Mouse (Mus musculus): ENCODE measurements around the gene Gnb1l. TPM values are rescaled to one million over a fixed set of nuclear protein-coding genes. Genes with fewer than 3 reads are reported as not detected.
"Not testable (repeated sequence)": the region's sequence is repeated elsewhere in the genome, so short reads cannot be mapped to it uniquely, and the experiment has no call there.

The Gnb1l gene
- total and polyA plus RNA-seq, 3 experiments, result 4.4 to 15.5 (median 7.8) TPM

DNA sequence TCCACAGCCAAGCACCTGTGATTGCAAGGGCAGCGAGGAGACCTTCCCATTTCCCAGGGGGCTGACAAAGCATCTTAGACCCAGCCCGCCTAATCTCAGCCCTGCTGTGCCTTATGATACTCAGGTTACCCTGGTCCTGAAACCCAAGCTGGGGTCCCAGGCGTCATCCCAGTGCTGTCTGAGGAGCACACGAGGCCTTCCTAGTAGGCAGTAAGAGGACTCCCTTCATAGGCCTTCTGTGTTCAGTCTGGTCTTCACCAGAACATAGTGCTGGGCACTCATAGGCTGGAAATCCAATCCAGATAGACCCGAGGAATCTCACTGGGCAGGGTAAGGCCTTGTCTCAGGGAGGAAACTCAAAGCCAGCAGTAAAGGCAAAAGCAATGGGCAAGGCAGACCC is 14.7 kb upstream of the Gnb1l start:
- DNase-seq, result no peak

DNA sequence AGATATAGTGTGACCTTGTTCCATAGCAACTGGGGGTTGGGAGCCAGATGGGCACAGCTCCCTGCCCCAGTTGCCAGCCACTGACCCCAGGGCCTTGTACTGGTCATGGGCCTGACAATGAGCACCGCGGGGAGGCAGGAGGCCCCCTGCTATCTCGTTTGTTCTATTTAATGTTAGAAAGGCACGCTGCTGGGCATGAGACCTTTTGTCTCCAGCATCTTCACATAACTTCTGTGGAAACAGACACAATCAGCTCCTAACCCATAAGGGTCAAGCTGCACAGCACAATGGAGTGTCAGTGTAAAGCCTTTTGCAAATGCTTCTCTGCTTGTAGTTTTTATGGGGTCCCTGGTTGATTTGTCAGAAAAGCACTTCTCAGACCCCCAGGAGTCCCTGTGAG is 14.1 kb upstream of the Gnb1l start:
- no peak for DNase-seq

DNA sequence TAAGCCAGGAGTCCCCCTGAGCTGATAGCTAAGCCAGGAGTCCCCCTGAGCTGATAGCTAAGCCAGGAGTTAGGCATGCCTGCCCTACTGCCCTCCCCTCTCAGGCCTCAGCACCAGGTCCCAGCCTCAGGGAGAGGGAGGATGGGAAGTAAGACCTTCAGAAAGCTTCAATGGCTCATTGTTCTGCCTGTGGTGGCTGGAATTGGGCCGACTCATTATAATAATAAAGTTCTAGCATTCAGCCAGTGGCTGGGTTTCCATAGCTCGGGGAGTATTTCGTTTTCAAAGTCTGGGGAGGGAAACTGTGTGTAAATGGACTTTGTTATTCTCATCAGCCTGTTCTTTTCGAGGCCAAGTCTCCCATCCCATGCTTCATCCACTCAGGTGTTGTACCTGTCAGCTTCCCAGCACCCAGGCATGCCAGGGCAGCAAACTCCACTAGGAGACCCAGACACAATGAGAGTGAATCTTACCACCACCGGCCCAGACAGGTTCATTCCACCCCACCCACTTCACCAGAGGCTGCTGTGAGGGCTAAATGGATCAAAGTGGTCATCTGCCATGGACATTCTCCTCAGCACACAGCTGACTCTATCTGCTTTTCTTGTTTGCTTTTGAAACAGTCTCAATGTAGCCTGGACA is 13.6 kb upstream of the Gnb1l start:
- no peak for DNase-seq

DNA sequence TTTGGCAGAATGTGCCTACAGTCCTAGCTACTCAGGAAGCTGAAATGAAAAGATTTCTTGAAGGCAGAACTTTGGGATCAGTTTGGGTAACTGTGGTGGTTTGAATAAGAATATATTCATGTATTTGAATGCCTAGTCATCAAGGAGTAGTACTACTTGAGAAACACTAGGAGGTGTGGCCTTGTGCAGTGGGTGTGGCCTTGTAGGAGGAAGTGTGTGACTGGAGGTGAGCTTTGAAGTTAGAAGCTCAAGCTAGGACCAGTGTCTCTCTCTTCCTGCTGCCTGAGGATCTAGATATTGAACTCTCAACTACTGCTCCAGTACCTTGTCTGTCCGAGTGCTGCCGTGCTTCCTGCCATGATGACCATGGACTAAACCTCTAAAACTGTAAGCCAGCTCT is 12.4 kb upstream of the Gnb1l start:
- DNase-seq, result no peak

DNA sequence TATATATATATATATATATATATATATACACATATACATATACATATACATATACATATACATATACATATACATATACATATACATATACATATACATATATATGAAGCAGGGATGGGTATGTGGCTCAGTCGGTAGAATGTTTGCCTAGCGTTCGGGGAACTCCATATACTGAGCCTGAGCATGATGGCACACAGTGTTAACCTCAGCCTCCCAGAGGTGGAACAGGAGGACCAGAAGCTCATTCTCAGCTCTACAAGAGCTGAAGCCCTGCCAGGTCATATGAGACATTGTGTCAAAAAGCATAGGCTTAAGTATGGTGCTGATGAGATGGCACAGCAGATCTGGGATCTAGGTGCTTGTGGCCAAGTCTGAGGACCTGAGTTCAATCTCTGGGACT is 8.2 kb upstream of the Gnb1l start:
- no peak for DNase-seq

DNA sequence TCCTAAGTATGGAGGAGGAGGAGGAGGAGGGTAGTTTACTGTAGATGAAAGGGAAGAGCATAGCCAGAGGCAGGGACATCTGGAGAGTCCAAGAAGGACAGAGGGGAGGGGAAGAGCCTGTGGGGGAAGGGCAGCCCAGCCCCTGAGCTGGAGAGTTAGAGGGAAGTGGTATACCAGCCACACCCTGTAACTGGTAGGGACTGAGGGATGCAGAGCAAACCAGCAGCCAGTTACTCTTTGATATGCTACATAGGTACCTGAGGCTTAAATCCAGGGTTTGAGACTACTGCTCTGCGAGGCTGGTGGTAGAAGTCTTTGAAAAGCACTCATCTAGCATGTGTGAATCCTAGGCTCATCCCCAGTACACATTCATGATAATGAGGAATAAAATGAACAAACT is 7.6 kb upstream of the Gnb1l start:
- no peak for DNase-seq

DNA sequence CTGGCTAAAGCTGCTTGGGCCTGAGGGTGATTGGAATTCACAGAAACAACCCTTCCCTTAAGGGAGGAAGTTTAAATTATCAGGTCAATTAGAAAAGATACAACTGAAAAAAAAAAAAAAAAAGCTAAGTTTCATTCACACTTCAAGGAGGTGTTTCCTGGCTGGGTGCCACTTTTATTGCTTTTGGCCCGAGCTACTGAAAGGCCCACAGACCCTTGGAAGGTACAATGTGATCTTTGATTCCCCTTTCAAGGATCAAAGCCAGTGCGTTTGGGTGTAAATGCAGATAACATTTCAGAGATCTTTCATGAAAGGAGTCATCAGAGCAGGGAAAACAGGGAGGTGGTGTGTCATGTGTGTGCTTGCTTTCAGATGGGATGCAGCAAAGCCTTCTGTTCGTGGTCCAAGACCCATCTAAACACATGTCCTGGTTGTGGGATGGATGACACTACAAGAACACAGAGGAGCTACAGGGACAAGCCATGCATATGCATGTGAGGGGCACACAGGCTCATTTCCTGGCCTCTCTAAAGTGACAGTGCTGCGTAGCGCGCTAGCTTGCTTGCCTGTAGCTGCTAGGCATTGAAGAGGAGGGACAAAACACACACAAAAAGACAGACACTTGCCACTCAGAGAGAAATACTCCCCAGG is 523 bp upstream of the Gnb1l start:
- DNase-seq, result no peak

DNA sequence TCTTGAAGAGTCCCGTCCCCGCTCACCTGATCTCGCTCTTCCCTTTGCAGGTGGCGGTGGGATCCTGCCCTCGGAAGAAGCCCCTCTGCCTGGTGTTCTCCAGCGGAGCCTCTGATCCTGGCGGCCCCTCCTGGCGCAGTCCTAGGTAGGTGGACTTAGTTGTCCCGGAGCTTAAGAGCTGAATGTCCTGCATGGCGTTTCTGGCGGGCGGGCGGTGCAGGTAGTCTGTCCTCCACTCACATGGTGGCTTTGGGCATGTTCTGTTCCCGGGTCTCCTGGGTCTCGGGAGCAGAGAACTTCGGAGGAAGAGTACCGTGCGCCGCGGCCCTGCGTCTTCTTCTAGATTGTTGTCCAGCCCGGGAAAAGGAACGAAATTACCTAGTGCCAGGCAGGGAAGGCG is 483 bp downstream of the Gnb1l start:
- DNase-seq, result no peak

DNA sequence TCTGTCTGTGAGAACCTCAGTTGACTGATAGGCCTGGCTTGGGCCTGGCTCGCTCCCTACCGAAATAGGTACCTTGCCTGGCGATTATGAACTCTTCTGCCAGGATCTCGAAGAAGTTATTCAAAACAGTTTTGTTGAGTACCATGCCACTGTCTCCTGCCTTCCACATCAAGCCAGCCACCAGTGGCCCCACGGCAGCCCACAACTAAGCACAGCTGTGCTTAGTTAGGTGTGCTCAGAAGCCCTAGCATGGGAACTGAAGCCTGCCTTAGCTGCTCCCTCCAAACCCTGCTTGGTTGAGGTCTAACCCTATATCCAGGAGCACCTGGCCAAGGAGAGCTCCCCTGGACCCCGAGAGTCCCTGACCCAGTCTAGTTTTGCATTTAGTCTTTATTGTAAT is 3.0 kb downstream of the Gnb1l start:
- no peak for DNase-seq

DNA sequence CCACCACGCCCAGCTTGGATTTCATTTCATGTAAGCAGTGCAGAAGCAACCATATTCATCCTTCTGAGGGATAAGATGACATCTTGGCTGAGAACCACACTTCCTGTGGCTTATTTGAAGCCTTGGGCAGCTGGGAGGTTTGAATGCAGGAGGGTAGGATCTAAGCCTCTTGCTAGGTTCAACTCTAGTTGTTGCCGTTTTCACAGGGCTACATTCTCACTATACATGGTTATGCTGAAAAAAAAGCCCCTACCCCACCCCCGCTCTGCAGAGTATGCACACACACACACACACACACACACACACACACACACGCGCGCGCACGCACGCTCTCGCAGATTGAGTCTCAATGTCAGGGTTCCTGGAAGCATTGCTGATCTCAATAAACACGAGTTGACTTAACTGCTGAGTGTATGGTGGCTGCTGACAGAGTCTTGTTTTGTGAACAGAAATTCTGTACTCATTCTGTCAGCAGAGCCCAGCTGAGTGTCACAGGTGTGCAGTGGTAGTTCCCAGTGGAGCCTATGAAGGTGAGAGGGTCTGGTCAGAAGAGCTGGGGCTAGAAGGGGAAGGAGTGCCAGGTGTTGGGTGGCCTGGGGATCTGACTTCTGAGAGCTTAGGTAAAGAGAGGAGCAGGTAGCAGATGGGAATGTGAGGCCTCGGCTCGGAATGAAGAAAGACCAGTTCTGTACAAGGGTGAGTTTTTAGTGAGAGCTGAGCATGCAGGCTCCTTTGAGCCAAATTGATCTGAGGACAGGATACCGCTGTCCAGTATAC is 5.2 kb downstream of the Gnb1l start:
- DNase-seq, result no peak

DNA sequence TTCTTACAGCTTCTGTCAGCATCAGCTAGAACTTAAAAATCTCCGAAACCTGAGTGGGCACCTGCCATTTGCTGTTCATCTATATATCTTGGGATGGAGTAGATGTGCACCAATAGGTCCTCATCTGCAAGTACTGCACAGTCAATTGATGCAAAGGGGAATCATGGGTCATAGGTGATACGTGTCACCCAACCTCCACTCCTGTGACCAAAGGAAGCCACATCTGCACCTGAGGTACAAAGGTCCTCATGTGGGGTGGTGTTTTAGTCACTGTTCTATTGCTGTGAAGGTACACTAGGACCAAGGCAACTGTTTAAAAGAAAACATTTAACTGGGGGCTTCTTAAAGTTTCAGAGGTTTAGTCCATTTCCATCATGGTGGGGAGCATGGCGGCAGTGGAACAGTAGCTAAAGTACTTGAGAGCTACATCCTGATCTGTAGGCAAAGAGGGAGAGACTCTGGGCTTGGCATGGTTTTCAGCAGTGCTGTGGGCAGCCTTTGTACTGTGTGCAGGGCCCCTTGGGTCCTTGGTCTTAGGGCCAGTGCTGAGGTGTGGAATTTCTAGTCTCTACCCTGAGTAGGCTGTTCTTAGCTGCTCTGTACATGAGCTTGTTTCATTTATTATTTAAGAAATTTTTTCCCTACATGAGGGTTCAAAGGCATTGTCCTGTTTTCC is 8.1 kb downstream of the Gnb1l start:
- DNase-seq, result no peak

DNA sequence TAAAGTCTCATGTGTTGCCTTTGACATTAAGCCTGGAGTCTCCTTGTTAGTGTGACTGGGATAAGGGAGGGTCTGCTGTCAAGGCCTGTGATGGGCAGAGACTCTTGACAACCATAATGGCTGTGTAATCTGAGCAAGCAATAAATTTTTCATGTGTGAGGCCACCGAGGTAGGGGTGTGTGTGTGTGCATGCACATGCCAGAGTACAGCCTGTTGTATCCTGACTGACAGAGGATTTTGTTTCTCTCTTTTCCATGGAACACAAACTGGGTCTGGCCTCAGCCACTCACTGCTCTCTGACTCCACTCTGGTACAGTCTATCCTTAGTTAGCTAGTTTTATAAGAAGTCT is 8.7 kb downstream of the Gnb1l start:
- DNase-seq, result no peak

DNA sequence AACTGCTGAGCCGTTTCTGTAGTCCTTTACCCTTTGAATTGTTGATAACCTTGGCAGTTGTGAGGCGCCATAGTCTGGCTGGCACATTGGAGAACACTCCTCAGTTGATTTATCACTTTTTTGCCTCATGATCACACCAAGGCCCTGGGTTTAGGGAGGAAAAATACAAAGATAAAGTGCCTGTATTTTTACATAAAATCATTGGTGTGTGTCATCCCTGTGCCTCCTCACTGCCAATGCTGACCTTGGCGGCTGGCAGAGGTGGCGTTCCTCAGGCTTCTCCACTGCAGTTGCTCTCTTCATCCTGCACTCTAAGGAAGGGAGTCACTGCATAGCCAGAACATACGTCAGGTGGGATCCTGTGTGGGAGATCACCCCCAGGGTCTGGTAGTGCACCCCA is 13.2 kb downstream of the Gnb1l start:
- peak; percentile 70 for DNase-seq

DNA sequence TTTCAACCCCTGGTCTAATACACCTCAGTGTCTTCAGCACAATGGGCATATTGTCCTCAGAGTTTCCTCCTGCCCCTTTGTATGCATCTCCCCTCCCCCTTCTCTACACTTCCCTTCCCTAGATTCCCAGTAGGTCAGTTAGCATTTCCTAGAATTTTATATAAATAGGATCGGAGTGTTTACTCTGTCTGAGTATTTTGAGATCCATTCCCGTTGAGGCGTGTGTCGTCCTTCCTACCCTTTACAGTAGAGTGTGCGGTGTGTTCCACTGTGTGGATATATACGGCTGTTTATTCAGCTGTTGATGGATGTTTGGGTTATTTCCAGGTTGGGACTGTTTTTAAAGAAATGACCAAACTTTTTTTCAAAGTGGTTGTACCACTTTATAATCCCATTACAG is 15.0 kb downstream of the Gnb1l start:
- no peak for DNase-seq

DNA sequence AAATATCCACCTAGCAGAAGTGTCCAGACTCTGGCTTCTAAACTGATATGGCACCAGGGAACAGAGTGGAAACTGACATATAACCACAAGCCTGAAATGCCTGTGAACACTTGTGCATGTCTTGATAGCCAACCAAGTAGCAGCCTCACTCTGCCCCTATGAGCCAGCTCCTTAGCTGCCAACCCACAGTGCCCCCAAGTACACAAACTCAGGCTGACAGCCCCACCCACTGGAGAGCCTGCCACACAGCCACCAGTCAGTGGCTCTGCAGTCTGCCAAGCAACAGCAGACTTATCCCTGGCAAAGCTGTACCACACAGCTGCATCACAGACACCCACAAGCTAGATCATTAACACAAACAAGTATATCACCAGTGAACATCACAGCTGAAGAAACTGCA is 19.6 kb downstream of the Gnb1l start:
- DNase-seq, result peak; percentile 21

DNA sequence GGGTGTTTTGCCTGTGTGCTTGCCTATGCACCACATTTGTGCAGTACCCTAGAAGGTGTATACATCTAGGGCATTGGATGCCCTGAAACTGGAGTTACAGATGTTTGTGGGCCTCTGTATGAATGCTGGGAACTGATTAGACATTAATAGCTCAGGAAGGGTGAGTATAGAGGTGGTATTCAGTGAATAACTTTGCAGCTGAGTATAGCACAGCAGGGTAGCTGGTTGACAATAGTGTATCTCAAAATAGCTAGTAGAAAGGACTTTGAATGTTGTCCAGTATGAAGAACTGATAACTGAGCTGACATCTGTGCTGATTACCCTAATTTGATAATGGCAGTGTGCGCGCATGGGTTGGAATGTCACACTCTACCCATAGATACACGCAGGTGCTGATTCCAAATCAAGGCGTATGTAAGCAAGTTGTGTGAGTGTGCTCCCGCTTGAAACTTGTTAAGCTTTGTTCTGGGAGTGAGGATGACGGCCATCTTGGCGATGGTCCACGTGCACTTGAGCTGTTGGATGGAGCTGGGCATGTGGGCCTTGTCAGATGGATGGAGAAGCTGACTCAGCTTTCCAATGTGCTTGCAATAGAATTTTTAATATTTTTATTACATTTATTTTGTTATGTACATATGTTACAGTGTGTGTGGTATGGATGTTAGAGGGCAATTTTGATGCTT is 25.2 kb downstream of the Gnb1l start:
- no peak for DNase-seq

DNA sequence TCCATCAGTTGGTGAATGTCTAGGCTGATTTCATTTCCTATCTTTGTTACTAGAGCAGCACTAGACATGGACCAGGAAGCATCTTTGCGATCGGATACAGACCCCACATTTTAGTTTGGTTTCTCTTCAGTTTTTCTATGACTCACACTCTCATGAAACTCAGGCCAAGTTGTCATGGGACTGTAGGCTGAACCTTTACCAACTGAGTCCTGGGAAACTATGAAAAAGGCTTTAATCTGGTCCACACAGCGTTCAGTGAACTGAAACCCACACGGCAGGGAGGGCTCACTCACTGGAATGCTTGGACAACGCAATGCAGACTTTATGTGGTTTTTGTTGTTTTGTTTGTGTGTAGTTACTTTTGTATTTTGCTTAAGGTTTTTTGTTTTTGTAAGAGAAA is 30.1 kb downstream of the Gnb1l start:
- DNase-seq, result no peak

DNA sequence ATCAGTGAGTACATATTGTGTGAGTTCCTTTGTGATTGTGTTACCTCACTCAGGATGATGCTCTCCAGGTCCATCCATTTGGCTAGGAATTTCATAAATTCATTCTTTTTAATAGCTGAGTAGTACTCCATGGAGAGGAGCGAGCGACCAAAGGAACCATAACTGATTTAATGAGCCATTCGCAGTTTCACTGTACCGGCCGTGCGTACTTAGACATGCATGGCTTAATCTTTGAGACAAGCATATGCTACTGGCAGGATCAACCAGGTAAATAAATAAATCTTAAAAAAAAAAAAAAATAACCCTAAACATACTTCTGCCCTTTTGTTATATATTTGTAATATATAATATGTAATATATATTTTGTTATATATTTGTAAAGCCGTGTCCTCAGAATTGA is 34.5 kb downstream of the Gnb1l start:
- not testable (repeated sequence) for DNase-seq

DNA sequence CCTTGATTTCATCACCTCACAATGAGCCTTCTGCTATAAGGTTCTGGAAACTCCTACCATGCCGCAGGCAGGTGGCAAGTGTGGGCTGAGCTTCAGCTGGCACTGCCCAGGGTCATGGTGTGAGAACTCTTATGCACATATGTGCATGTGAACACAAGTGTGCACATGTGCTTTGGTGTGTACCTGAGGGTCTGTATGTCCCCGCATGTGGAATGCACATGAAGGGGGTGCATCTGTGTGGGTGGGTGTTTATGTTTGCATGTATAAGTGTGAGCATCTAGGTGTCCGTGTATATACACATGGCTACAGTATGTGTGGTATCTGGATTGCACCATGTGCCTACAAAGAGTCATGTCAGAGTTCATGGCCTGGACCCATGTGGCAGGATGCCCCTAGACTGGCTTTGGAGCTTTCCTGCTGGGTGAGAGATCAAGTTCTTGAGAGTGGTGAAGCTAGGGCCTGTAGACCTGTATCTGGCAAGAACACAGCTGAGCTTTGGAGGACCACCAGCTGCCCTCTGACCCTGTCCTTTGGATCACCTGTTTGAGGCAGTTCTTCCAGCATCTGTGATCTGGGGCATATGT is 39.0 kb downstream of the Gnb1l start:
- DNase-seq, result peak; percentile 37

DNA sequence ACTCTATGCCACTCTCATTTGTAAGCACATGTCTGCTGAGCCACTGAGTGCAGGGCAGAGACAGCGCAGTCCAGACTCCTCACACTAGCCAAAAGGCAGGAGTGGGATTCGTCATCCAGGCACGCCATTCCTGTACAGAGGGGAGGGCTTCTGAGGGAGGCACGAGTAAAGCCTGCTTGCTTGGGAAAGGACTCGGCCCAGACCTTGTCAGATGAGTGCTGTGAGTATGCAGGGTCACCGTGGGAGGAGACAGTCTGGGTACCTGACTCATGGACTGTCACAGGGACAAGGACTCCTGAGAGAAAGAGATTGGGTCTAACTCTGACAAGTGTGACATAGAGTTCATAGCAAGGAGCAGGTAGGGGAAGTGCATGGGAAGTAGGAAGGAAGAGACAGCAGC is 40.8 kb downstream of the Gnb1l start:
- peak; percentile 55 for DNase-seq

DNA sequence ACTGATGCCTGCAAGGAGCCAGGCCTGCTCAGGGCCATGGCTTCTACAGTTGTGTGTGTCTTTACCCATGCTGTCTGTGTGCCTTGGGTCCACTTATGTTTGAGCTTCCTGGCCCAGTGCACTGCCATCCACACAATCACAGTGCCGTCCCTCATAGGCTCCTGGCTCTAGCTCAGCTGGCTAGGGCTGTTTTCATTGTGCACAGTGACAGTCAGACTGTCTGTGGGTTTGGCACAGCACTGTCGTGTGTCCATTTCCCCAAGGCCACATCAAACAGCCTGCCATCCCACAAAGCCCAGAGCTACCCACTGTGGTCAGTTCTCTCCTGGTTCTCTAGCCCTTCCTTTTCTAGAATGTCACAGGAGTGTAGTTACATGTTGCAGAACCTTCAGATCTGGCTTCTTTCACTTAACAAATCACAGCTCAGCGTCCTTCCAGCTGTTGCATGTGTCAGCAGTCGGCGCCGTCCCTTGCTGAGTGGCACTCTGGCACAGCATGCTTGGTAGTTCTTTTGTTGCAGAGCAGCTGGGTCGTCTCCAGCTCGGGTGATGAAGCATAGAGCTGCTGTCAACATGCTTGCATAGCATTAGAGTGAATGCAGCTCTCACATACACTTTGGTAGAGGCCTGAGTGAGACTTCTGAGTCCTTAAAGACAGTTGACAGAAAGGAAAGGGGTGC is 44.8 kb downstream of the Gnb1l start:
- peak; percentile 53 for DNase-seq
